Mouse (Mus musculus): ENCODE measurements around the gene Srrm3. TPM values are rescaled to one million over a fixed set of nuclear protein-coding genes. Genes with fewer than 3 reads are reported as not detected.

Srrm3 gene
- polyA plus RNA-seq, 1 experiment from 2014 or later = 59.8 TPM

DNA sequence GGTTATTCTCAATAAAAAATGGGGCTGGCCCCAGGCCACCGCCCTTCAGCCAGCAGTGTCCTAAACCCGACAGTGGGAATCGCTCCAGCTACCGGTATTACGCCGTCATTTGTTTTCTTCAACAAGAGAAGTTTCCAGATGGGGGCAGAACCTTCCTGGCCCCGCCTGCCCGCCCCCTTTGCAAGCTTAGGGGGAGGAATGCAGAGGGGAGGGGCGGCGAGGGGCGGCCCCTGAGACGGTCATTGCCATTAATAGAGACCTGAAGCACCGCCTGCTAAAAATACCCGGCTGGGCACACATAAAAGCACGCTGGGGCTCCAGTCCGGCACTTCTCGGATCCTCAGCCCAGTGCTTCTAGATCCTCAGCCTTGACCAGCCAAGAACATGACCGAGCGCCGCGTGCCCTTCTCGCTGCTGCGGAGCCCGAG lies 81.0 kb downstream of the Srrm3 start, which contains the start of gene Hspb1:
Gene Hspb1, plus strand, starts transcription at position 245 of the 428 bp plus-strand sequence.
- Histone ChIP-seq H3K9me3 (ENCODE audit: control insufficient read depth, low read length) (no peaks in the 10 kb centered on the region), H3K4me2 (ENCODE audit: low read length) (peak within 1 kb of the TSS; percentile 33), H3K27ac (replicated peaks; ENCODE audit: low read depth, low read length) (no peak within 1 kb of the TSS), H3K9ac (replicated peaks; ENCODE audit: low read length) (peak within 1 kb of the TSS; percentile 14; the same call in 1 of the 2 replicates), H3K4me1 (ENCODE audit: control insufficient read depth, insufficient read depth, low read length) (0 out of 2 replicates have a peak, but pooled peaks cover 4% of the 10 kb centered on the region), H3K36me3 (ENCODE audit: control insufficient read depth, insufficient read depth, low read length) (no peaks in the 10 kb centered on the region), H3K27me3 (ENCODE audit: control insufficient read depth, insufficient read depth, low read length) (peaks cover 13% of the 10 kb centered on the region; the same call in 1 of the 2 replicates), H3K4me3 (replicated peaks; ENCODE audit: low read depth, low read length) (peak within 1 kb of the TSS; percentile 14)
- under 1% methylated on average over 24 of the region's 24 CpGs for WGBS
- ATAC-seq (ENCODE audit: low FRiP score, low TSS enrichment) = no peak
- peak; percentile 43 for DNase-seq

DNA sequence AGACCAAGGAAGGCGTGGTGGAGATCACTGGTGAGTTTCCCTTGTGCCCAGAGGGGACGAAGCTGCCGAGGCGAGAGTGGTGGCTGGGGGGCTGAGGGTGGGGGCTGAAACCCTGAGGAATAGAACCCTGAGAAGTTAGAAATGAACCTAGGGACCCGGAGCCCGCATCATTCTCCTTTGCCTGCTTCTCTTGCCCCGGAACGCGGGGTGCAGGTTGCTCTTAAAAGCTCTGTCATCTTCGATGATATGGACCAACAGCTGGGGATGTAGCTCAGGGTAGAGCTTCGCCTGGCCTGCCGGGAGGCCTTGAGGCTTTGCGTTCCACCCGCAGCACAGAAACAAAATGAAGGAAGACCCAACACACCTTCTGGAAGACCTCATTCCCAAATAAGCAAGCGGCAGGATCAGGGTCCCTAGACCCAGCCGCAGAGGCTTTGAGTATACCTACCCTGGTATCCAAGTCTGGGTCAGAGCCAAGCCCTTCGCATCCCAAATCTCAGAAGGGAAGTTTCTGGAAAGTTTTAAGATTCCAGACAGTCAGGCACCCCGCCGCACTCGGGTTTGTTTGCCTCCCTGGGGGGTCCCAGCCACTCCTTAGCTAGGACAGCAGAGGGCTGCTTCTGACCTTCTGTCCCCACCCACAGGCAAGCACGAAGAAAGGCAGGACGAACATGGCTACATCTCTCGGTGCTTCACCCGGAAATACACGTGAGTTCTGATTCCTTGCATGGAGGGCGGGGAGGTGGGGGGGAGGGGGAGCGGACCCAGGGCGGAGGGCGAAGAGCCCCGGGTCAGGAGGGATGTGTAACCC lies 81.9 kb downstream of the Srrm3 start:
- peaks cover 13% of the 10 kb centered on the region; the same call in 1 of the 2 replicates for H3K27me3 ChIP-seq (ENCODE audit: control insufficient read depth, insufficient read depth, low read length)
- 3% methylated on average over 30 of the region's 30 CpGs for WGBS
- DNase-seq = no peak

DNA sequence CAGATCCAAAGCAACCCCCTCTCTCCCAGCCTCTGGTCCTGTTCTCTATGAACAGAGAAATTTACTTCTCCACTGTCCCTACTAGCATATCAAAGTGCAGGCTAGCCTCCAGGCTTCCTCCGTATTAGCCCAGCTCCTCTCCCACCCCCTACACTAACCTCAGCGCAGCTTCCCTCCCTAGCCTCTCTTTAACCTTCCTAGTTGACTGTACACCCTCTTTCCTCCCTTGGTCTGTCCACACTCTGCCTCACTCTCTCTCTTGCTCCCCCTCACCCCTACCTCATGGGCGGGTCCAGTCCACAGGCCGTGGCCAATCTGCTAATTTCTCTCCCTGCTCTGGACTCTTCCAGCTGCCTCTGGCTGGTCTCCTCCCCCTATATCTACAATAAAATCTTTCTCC lies 83.6 kb downstream of the Srrm3 start:
- no peak overlapping the region for H3K9ac ChIP-seq (replicated peaks; ENCODE audit: low read length)
- no peak for DNase-seq
- no peaks in the 10 kb centered on the region for H3K36me3 ChIP-seq (ENCODE audit: control insufficient read depth, insufficient read depth, low read length)
- H3K4me3 ChIP-seq (replicated peaks; ENCODE audit: low read depth, low read length) = no peak overlapping the region
- 50% methylated on average over 4 of the region's 4 CpGs for WGBS
- 0 out of 2 replicates have a peak, but pooled peaks cover 4% of the 10 kb centered on the region for H3K4me1 ChIP-seq (ENCODE audit: control insufficient read depth, insufficient read depth, low read length)
- no peaks in the 10 kb centered on the region for H3K9me3 ChIP-seq (ENCODE audit: control insufficient read depth, low read length)
- H3K4me2 ChIP-seq (ENCODE audit: low read length) = no peak overlapping the region
- no peak for ATAC-seq (ENCODE audit: low FRiP score, low TSS enrichment)
- H3K27ac ChIP-seq (replicated peaks; ENCODE audit: low read depth, low read length) = no peak overlapping the region
- H3K27me3 ChIP-seq (ENCODE audit: control insufficient read depth, insufficient read depth, low read length) = peaks cover 13% of the 10 kb centered on the region; the same call in 1 of the 2 replicates

More for the DNA sequence above, 81.9 kb downstream of the Srrm3 start:
- Histone ChIP-seq H3K4me2 (ENCODE audit: low read length) (peak overlapping the region; percentile 5), H3K9me3 (ENCODE audit: control insufficient read depth, low read length) (no peaks in the 10 kb centered on the region), H3K9ac (replicated peaks; ENCODE audit: low read length) (no peak overlapping the region), H3K4me3 (replicated peaks; ENCODE audit: low read depth, low read length) (0 out of 2 replicates have a peak overlapping the region, but pooled peaks have one; percentile 12), H3K27ac (replicated peaks; ENCODE audit: low read depth, low read length) (no peak overlapping the region), H3K36me3 (ENCODE audit: control insufficient read depth, insufficient read depth, low read length) (no peaks in the 10 kb centered on the region), H3K4me1 (ENCODE audit: control insufficient read depth, insufficient read depth, low read length) (0 out of 2 replicates have a peak, but pooled peaks cover 4% of the 10 kb centered on the region)
- ATAC-seq (ENCODE audit: low FRiP score, low TSS enrichment) = no peak

DNA sequence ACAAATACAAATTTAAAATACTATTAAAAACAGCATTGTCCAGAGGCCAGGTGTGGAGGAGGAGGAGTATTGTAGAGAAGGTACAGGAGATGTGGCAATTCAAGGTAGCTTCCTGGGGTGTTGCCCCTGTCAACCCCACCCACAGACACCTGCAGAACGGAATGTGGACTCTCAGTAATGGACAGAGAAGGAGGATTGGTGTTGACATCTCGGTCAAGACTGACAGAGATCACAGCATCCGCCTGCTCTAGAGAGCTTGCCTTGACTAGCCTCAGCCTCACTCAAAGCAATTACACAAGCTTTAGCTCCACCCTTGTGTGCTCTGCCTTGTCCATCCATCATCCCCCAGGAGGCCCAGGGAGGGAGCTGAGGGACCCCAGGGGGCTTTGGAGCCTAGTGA lies 84.2 kb downstream of the Srrm3 start:
- no peaks in the 10 kb centered on the region for H3K36me3 ChIP-seq (ENCODE audit: control insufficient read depth, insufficient read depth, low read length)
- H3K9me3 ChIP-seq (ENCODE audit: control insufficient read depth, low read length) = no peaks in the 10 kb centered on the region
- DNase-seq = no peak
- no peak overlapping the region for H3K4me3 ChIP-seq (replicated peaks; ENCODE audit: low read depth, low read length)
- no peak overlapping the region for H3K27ac ChIP-seq (replicated peaks; ENCODE audit: low read depth, low read length)
- H3K4me1 ChIP-seq (ENCODE audit: control insufficient read depth, insufficient read depth, low read length) = 0 out of 2 replicates have a peak, but pooled peaks cover 4% of the 10 kb centered on the region
- H3K27me3 ChIP-seq (ENCODE audit: control insufficient read depth, insufficient read depth, low read length) = peaks cover 13% of the 10 kb centered on the region; the same call in 1 of the 2 replicates
- no peak overlapping the region for H3K4me2 ChIP-seq (ENCODE audit: low read length)
- ATAC-seq (ENCODE audit: low FRiP score, low TSS enrichment) = no peak
- H3K9ac ChIP-seq (replicated peaks; ENCODE audit: low read length) = no peak overlapping the region
- 65% methylated on average over 3 of the region's 3 CpGs for WGBS

DNA sequence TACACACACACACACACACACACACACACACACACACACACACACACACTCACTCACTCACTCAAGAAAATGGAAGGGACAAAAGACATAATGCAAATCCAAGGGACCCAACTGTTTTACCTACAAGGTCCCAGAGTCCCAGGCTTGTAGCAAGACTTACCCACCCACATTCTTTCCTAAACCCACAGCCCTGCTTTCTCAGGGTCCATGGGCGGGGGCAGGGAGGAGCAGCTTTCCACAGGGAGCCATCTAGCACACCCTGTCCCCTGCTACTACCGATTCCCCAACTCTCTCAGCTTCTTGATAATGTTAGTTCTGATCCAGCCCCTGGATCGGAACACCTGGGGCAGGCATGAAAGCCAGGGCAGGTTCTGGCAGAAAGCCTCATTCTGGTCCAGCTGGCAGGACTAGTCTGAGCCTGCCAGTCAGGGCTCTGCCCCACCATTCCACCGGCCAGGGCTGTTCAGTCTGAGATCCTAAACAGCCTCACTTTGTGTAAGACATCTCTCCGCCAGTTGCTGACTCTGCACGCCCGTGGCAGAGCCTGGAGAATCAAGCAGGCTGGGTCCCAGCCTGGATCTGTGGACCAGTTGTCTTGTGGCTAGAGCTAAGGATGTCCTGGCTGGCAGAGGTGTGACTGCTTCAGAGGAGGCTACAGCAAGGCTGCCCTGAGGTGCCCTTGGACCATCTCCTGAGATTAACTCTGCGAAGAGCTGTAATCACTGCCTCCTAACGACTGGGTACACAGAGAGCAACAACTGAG lies 86.1 kb downstream of the Srrm3 start:
- Histone ChIP-seq H3K4me2 (ENCODE audit: low read length) (no peak overlapping the region), H3K27ac (replicated peaks; ENCODE audit: low read depth, low read length) (no peak overlapping the region), H3K4me1 (ENCODE audit: control insufficient read depth, insufficient read depth, low read length) (0 out of 2 replicates have a peak, but pooled peaks cover 4% of the 10 kb centered on the region), H3K9me3 (ENCODE audit: control insufficient read depth, low read length) (no peaks in the 10 kb centered on the region), H3K4me3 (replicated peaks; ENCODE audit: low read depth, low read length) (no peak overlapping the region), H3K9ac (replicated peaks; ENCODE audit: low read length) (no peak overlapping the region), H3K27me3 (ENCODE audit: control insufficient read depth, insufficient read depth, low read length) (peaks cover 8% of the 10 kb centered on the region; the same call in 1 of the 2 replicates), H3K36me3 (ENCODE audit: control insufficient read depth, insufficient read depth, low read length) (no peaks in the 10 kb centered on the region)
- DNase-seq (no peak), ATAC-seq (ENCODE audit: low FRiP score, low TSS enrichment) (no peak)
- 60% methylated on average over 9 of the region's 9 CpGs for WGBS

DNA sequence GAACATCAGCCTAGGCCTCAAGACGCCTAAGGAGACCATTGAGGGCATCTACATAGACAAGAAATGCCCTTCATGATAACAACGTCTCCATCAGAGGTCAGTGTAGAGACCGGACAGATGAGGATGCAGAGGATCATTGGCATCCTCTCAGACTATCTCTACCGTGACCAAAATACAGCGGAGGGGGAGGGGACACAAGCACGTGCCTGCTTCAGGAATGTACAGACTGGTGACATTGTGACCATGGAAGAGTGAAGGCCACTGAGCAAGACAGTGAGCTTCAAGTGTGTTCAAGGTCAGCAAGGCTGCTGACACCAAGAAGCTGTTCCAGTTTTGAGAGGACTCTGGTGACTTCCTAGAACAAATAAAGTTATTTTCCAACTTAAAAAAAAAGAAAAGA lies 88.3 kb downstream of the Srrm3 start:
- no peaks in the 10 kb centered on the region for H3K9me3 ChIP-seq (ENCODE audit: control insufficient read depth, low read length)
- no peaks in the 10 kb centered on the region for H3K4me1 ChIP-seq (ENCODE audit: control insufficient read depth, insufficient read depth, low read length)
- H3K27me3 ChIP-seq (ENCODE audit: control insufficient read depth, insufficient read depth, low read length) = no peaks in the 10 kb centered on the region; the same call in 1 of the 2 replicates
- no peak overlapping the region for H3K4me2 ChIP-seq (ENCODE audit: low read length)
- no peaks in the 10 kb centered on the region for H3K36me3 ChIP-seq (ENCODE audit: control insufficient read depth, insufficient read depth, low read length)
- ATAC-seq (ENCODE audit: low FRiP score, low TSS enrichment) (no peak), DNase-seq (no peak)
- WGBS = 82% methylated on average over 6 of the region's 6 CpGs
- no peak overlapping the region for H3K9ac ChIP-seq (replicated peaks; ENCODE audit: low read length)
- H3K4me3 ChIP-seq (replicated peaks; ENCODE audit: low read depth, low read length) = no peak overlapping the region
- H3K27ac ChIP-seq (replicated peaks; ENCODE audit: low read depth, low read length) = no peak overlapping the region

DNA sequence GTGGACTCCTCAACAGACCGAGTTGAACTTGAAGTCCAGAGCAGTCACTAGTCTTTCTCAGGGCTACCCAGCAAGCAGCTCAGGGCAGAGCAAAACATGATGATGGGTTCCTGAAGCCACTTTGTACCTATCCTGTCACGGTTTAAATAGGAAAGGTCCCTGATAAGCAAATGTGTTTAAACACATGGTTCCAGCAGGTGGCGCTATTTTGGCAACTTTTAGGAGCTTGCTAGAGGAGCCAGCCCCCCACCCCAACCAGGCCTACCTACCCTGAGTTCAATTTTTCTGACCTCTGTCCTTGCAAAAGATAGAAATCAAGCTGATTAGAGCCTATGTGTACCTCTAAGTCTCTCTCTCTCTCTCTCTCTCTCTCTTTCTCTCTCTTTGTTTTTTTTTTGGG lies 91.3 kb downstream of the Srrm3 start:
- ATAC-seq (ENCODE audit: low FRiP score, low TSS enrichment) = no peak
- no peaks in the 10 kb centered on the region for H3K36me3 ChIP-seq (ENCODE audit: control insufficient read depth, insufficient read depth, low read length)
- DNase-seq = peak; percentile 77
- no peak overlapping the region for H3K9ac ChIP-seq (replicated peaks; ENCODE audit: low read length)
- H3K4me1 ChIP-seq (ENCODE audit: control insufficient read depth, insufficient read depth, low read length) = 0 out of 2 replicates have a peak, but pooled peaks cover 3% of the 10 kb centered on the region
- WGBS = 17% methylated on average over 3 of the region's 3 CpGs
- H3K9me3 ChIP-seq (ENCODE audit: control insufficient read depth, low read length) = no peaks in the 10 kb centered on the region
- no peak overlapping the region for H3K4me2 ChIP-seq (ENCODE audit: low read length)
- H3K4me3 ChIP-seq (replicated peaks; ENCODE audit: low read depth, low read length) = no peak overlapping the region
- H3K27me3 ChIP-seq (ENCODE audit: control insufficient read depth, insufficient read depth, low read length) = no peaks in the 10 kb centered on the region
- H3K27ac ChIP-seq (replicated peaks; ENCODE audit: low read depth, low read length) = no peak overlapping the region

DNA sequence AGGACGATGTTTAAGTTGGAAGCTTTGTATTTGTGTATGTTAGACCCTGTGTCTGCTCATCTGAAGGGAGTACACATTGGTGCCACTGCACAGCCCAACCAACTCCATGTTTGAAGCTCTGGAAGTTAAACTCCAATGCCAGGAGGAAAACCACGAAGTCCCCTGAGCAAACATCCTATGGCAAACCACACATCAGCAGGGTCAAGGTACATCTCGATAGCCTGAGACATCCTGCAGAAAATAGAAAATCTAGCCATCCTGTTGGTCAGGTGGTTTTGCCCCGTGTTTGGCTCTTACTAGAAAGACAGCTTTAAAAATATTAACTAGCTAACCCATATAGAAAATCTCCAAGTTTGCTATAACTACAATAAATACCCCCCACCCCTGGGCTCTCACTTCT lies 92.3 kb downstream of the Srrm3 start:
- no peak overlapping the region for H3K9ac ChIP-seq (replicated peaks; ENCODE audit: low read length)
- WGBS = 86% methylated on average over 4 of the region's 4 CpGs
- peaks cover 10% of the 10 kb centered on the region; the same call in 1 of the 2 replicates for H3K4me1 ChIP-seq (ENCODE audit: control insufficient read depth, insufficient read depth, low read length)
- ATAC-seq (ENCODE audit: low FRiP score, low TSS enrichment) (no peak), DNase-seq (no peak)
- no peak overlapping the region for H3K4me2 ChIP-seq (ENCODE audit: low read length)
- no peak overlapping the region for H3K4me3 ChIP-seq (replicated peaks; ENCODE audit: low read depth, low read length)
- H3K36me3 ChIP-seq (ENCODE audit: control insufficient read depth, insufficient read depth, low read length) = no peaks in the 10 kb centered on the region
- H3K27ac ChIP-seq (replicated peaks; ENCODE audit: low read depth, low read length) = no peak overlapping the region
- no peaks in the 10 kb centered on the region for H3K27me3 ChIP-seq (ENCODE audit: control insufficient read depth, insufficient read depth, low read length)
- H3K9me3 ChIP-seq (ENCODE audit: control insufficient read depth, low read length) = no peaks in the 10 kb centered on the region
